Mouse (Mus musculus) midbrain, embryonic 11.5 days (tissue): ENCODE measurements around the gene Dbndd2. TPM values are rescaled to one million over a fixed set of nuclear protein-coding genes. Genes with fewer than 3 reads are reported as not detected.

Experiments
- ATAC-seq: fragments of 200-750 bp; cut with Nextera tagmentation; 2 replicates; pipeline ENCODE4 v1.8.0; 2017; ENCODE audit warnings: moderate TSS enrichment, moderate library complexity; ENCODE audit not compliant: low FRiP score
- DNase-seq: peaks from one replicate; pipeline ENCODE4 v3.0.0; 2015; ENCODE audit warnings: low spot score; ENCODE audit errors: missing footprints
- H3K27ac ChIP-seq: fragments of 300-500 bp; sonication (generic); 2 replicates; pipeline ENCODE4 v1.5.1; 2014; ENCODE audit warnings: low read depth, low read length
- H3K27me3 ChIP-seq: fragments of 300-500 bp; sonication (generic); 2 replicates; pipeline ENCODE4 v1.6.1; 2014; ENCODE audit warnings: mild to moderate bottlenecking, low read length, moderate library complexity, mixed read lengths; ENCODE audit not compliant: control insufficient read depth, insufficient read depth
- H3K36me3 ChIP-seq: fragments of 300-500 bp; sonication (generic); 2 replicates; pipeline ENCODE4 v1.6.1; 2014; ENCODE audit warnings: mild to moderate bottlenecking, low read length, moderate library complexity, mixed read lengths; ENCODE audit not compliant: control insufficient read depth, insufficient read depth
- H3K4me1 ChIP-seq: fragments of 300-500 bp; sonication (generic); 2 replicates; pipeline ENCODE4 v1.6.1; 2014; ENCODE audit warnings: low read length; ENCODE audit not compliant: control insufficient read depth, insufficient read depth
- H3K4me2 ChIP-seq: fragments of 300-500 bp; sonication (generic); 2 replicates; pipeline ENCODE4 v1.6.1; 2014; ENCODE audit warnings: mild to moderate bottlenecking, moderate library complexity
- H3K4me3 ChIP-seq: fragments of 300-500 bp; sonication (generic); 2 replicates; pipeline ENCODE4 v1.5.1; 2014; ENCODE audit warnings: low read depth, low read length
- H3K9ac ChIP-seq: fragments of 300-500 bp; sonication (generic); 2 replicates; pipeline ENCODE4 v1.6.1; 2014; ENCODE audit warnings: low read length
- H3K9me3 ChIP-seq: fragments of 300-500 bp; sonication (generic); 2 replicates; pipeline ENCODE4 v1.6.1; 2016; ENCODE audit warnings: low read length; ENCODE audit not compliant: control insufficient read depth
- WGBS: fragments of 180-500 bp; shearing (Covaris S2); extraction: QIAGEN DNeasy Blood & Tissue Kit; methylation state at CpG from one replicate; pipeline ENCODE4 v1.1.7; 2014; 5-methylcytosine and 5-hydroxymethylcytosine counted together
- polyA plus RNA-seq: library from polyadenylated mRNA; unstranded; fragments of >200 nt; fragmentation: Nextera tagmentation; extraction: Ambion mirVana; gene quantifications from 2 replicates; pipeline ENCODE4 v1.2.1, GENCODE M21; 2014

The Dbndd2 gene
- polyA plus RNA-seq, 1 experiment from 2014 or later: 3.4 TPM

GRCm38 (mm10) chr2:164442315-164443050 lies 43.4 kb upstream of the Dbndd2 start:
- Histone ChIP-seq H3K36me3 (no peaks in the 10 kb centered on the region), H3K4me2 (peak overlapping the region; percentile 87), H3K4me3 (peak overlapping the region; percentile 50), H3K27me3 (peaks cover 9% of the 10 kb centered on the region), H3K9me3 (no peaks in the 10 kb centered on the region), H3K27ac (no peak overlapping the region), H3K9ac (peak overlapping the region; percentile 77), H3K4me1 (peaks cover 15% of the 10 kb centered on the region)
- DNase-seq (peak; percentile 91), ATAC-seq (peak; percentile 70)
- WGBS: 2% methylated on average over 29 of the region's 29 CpGs

- H3K4me3 ChIP-seq: peak overlapping the region; percentile 50
- H3K36me3 ChIP-seq: no peaks in the 10 kb centered on the region
- H3K9me3 ChIP-seq: no peaks in the 10 kb centered on the region
- H3K9ac ChIP-seq: peak overlapping the region; percentile 77
- DNase-seq: peak; percentile 98
- no peak overlapping the region for H3K27ac ChIP-seq
- H3K27me3 ChIP-seq: peaks cover 9% of the 10 kb centered on the region
- WGBS: 1% methylated on average over 25 of the region's 26 CpGs
- peak overlapping the region; percentile 87 for H3K4me2 ChIP-seq
- peaks cover 15% of the 10 kb centered on the region for H3K4me1 ChIP-seq
- ATAC-seq: peak; percentile 95
Measured at GRCm38 (mm10) chr2:164443051-164443437, 42.9 kb upstream of the Dbndd2 start.

GRCm38 (mm10) chr2:164443460-164444000 lies 42.4 kb upstream of the Dbndd2 start, which contains the start of gene Sdc4:
Gene Sdc4 (minus strand): TSS chr2:164443887.
- WGBS: 6% methylated on average over 18 of the region's 18 CpGs
- Histone ChIP-seq H3K9me3 (no peaks in the 10 kb centered on the region), H3K4me1 (peaks cover 15% of the 10 kb centered on the region), H3K36me3 (no peaks in the 10 kb centered on the region), H3K27ac (no peak within 1 kb of the TSS), H3K27me3 (peaks cover 9% of the 10 kb centered on the region), H3K4me3 (peak within 1 kb of the TSS; percentile 50), H3K9ac (peak within 1 kb of the TSS; percentile 77), H3K4me2 (peak within 1 kb of the TSS; percentile 87)
- DNase-seq (peak; percentile 89), ATAC-seq (peak; percentile 6; the same call in 1 of the 2 replicates)

GRCm38 (mm10) chr2:164444701-164445100 lies 41.2 kb upstream of the Dbndd2 start:
- ATAC-seq (no peak), DNase-seq (no peak)
- no peak overlapping the region for H3K4me2 ChIP-seq
- no peak overlapping the region for H3K4me3 ChIP-seq
- peaks cover 9% of the 10 kb centered on the region for H3K27me3 ChIP-seq
- peaks cover 15% of the 10 kb centered on the region for H3K4me1 ChIP-seq
- H3K36me3 ChIP-seq: no peaks in the 10 kb centered on the region
- no peak overlapping the region for H3K9ac ChIP-seq
- H3K9me3 ChIP-seq: no peaks in the 10 kb centered on the region
- no peak overlapping the region for H3K27ac ChIP-seq
- WGBS: 84% methylated on average over 2 of the region's 2 CpGs

GRCm38 (mm10) chr2:164445399-164446085 lies 40.4 kb upstream of the Dbndd2 start:
- no peak overlapping the region for H3K9ac ChIP-seq
- ATAC-seq: no peak
- 79% methylated on average over 3 of the region's 3 CpGs for WGBS
- H3K27ac ChIP-seq: no peak overlapping the region
- peaks cover 15% of the 10 kb centered on the region for H3K4me1 ChIP-seq
- no peaks in the 10 kb centered on the region for H3K36me3 ChIP-seq
- no peaks in the 10 kb centered on the region for H3K9me3 ChIP-seq
- DNase-seq: no peak
- H3K4me2 ChIP-seq: no peak overlapping the region
- H3K27me3 ChIP-seq: peaks cover 9% of the 10 kb centered on the region
- H3K4me3 ChIP-seq: no peak overlapping the region

GRCm38 (mm10) chr2:164446086-164446469 lies 39.8 kb upstream of the Dbndd2 start:
- Histone ChIP-seq H3K9me3 (no peaks in the 10 kb centered on the region), H3K9ac (no peak overlapping the region), H3K4me3 (no peak overlapping the region), H3K4me1 (peaks cover 15% of the 10 kb centered on the region), H3K4me2 (no peak overlapping the region), H3K27me3 (peaks cover 7% of the 10 kb centered on the region), H3K36me3 (no peaks in the 10 kb centered on the region), H3K27ac (no peak overlapping the region)
- 81% methylated on average over 3 of the region's 3 CpGs for WGBS
- DNase-seq (no peak), ATAC-seq (no peak)

GRCm38 (mm10) chr2:164448140-164448539 lies 37.8 kb upstream of the Dbndd2 start:
- H3K4me1 ChIP-seq: peaks cover 4% of the 10 kb centered on the region
- no peak overlapping the region for H3K4me2 ChIP-seq
- H3K36me3 ChIP-seq: no peaks in the 10 kb centered on the region
- H3K9ac ChIP-seq: no peak overlapping the region
- H3K4me3 ChIP-seq: no peak overlapping the region
- ATAC-seq (no peak), DNase-seq (no peak)
- no peak overlapping the region for H3K27ac ChIP-seq
- no peaks in the 10 kb centered on the region for H3K9me3 ChIP-seq
- peaks cover 2% of the 10 kb centered on the region; the same call in 1 of the 2 replicates for H3K27me3 ChIP-seq
- WGBS: 96% methylated on average over 1 of the region's 1 CpGs

GRCm38 (mm10) chr2:164448921-164449320 lies 37.0 kb upstream of the Dbndd2 start:
- WGBS: 82% methylated on average over 5 of the region's 5 CpGs
- no peak overlapping the region for H3K4me3 ChIP-seq
- H3K36me3 ChIP-seq: no peaks in the 10 kb centered on the region
- no peak overlapping the region for H3K9ac ChIP-seq
- no peak overlapping the region for H3K27ac ChIP-seq
- no peaks in the 10 kb centered on the region; the same call in 1 of the 2 replicates for H3K27me3 ChIP-seq
- ATAC-seq: no peak
- DNase-seq: no peak
- H3K9me3 ChIP-seq: no peaks in the 10 kb centered on the region
- H3K4me2 ChIP-seq: no peak overlapping the region
- no peaks in the 10 kb centered on the region for H3K4me1 ChIP-seq
